Mouse (Mus musculus): ENCODE results near the gene Rbm19. TPM values are rescaled to one million over a fixed set of nuclear protein-coding genes. Genes with fewer than 3 reads are reported as not detected.
"Not testable (repeated sequence)": the region's sequence is repeated elsewhere in the genome, so short reads cannot be mapped to it uniquely, and the experiment has no call there.

The Rbm19 gene
- polyA plus RNA-seq, 1 experiment from 2014 or later = 20.2 TPM

DNA sequence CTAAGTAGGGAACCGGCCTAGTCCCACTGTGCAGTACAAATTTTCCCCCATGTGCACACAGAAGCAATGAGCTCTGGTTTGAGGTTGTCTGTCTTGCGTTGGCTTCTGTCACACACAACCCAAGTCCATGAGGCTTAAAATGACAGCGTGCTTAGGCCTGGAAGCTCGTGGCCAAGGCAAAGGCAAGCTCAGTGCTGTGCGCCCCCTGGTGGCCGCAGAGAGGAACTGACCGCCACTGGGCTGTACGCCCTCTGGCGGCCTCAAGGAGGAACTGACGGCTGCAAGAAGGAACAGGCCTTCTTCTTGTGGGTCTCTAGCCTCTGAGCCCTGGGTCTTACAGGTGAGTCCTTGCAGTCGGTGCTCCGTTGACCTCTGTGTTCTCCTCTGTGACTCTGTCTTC lies 13.5 kb upstream of the Rbm19 start:
- DNase-seq (ENCODE audit: low spot score) (peak; percentile 80), ATAC-seq (ENCODE audit: low FRiP score) (no peak)
- Histone ChIP-seq H3K9ac (no peak overlapping the region), H3K27me3 (ENCODE audit: control insufficient read depth, insufficient read depth, low read length) (no peaks in the 10 kb centered on the region), H3K4me3 (replicated peaks; ENCODE audit: low read length) (no peak overlapping the region), H3K36me3 (replicated peaks; ENCODE audit: control insufficient read depth, insufficient read depth) (no peaks in the 10 kb centered on the region), H3K4me2 (replicated peaks) (no peak overlapping the region), H3K4me1 (replicated peaks; ENCODE audit: control insufficient read depth, insufficient read depth, low read length) (no peaks in the 10 kb centered on the region), H3K27ac (no peak overlapping the region), H3K9me3 (ENCODE audit: control insufficient read depth, low read length) (no peaks in the 10 kb centered on the region)
- 20% methylated on average over 12 of the region's 12 CpGs for WGBS

DNA sequence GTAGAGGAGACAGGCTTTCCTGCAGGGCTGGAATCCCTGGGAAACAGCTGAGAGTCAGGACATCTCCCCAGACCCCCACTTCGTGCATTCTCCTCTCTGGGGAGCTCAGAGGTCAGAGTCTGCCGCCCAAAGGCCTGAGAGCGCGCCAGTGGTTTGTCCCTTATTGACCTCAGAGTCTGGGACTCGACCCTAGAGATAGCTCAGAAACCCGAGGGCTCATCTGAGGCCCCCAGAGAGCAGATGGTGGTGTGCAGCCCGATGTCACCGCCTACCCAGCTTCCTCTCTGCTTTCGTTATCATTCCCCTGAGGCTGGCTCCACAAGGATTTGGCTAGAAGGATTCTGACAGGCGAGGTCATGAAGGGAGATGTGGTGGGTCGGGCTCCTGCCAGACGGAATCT lies 12.8 kb upstream of the Rbm19 start:
- no peaks in the 10 kb centered on the region for H3K36me3 ChIP-seq (replicated peaks; ENCODE audit: control insufficient read depth, insufficient read depth)
- peaks cover 3% of the 10 kb centered on the region; the same call in 1 of the 2 replicates for H3K27me3 ChIP-seq (ENCODE audit: control insufficient read depth, insufficient read depth, low read length)
- no peak overlapping the region for H3K4me3 ChIP-seq (replicated peaks; ENCODE audit: low read length)
- no peak overlapping the region for H3K4me2 ChIP-seq (replicated peaks)
- 67% methylated on average over 12 of the region's 12 CpGs for WGBS
- DNase-seq (ENCODE audit: low spot score) = no peak
- H3K9ac ChIP-seq = no peak overlapping the region
- H3K27ac ChIP-seq = no peak overlapping the region
- H3K9me3 ChIP-seq (ENCODE audit: control insufficient read depth, low read length) = no peaks in the 10 kb centered on the region
- ATAC-seq (ENCODE audit: low FRiP score) = no peak
- H3K4me1 ChIP-seq (replicated peaks; ENCODE audit: control insufficient read depth, insufficient read depth, low read length) = no peaks in the 10 kb centered on the region

DNA sequence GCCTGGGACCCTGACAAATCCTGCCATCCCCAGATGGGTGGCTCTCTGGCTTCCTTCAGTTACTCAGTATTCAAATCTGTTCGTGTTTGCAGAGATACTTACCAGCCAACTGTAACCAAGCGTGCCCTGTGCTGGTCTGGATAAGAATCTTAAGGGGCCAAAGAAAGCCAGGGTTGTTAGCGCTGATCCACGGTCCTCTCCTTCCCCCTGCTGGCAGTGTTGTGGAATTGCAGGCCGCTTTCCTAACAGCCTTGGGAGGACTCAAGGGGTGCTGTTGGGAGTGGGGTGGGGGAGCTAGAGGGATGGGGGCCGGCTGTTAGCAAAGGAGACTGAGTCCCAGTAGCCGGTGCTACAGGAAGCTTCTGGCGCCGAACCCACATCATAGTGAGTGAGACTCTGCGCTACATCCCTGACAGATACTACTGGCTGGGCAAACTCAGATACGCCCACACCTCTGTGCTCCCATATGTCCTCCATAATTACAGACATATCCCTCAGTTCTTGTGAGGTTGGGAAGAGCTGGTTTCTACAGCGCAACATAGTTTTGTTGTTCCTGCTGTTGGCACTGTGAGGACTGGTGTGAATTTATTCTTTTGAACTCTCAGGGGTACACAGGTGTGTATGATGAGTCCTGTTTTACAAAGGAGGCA lies 9.7 kb upstream of the Rbm19 start:
- no peak overlapping the region for H3K4me3 ChIP-seq (replicated peaks; ENCODE audit: low read length)
- H3K27me3 ChIP-seq (ENCODE audit: control insufficient read depth, insufficient read depth, low read length) = peaks cover 3% of the 10 kb centered on the region; the same call in 1 of the 2 replicates
- H3K36me3 ChIP-seq (replicated peaks; ENCODE audit: control insufficient read depth, insufficient read depth) = no peaks in the 10 kb centered on the region
- H3K9ac ChIP-seq = no peak overlapping the region
- WGBS = 33% methylated on average over 12 of the region's 12 CpGs
- no peak overlapping the region for H3K4me2 ChIP-seq (replicated peaks)
- no peaks in the 10 kb centered on the region for H3K9me3 ChIP-seq (ENCODE audit: control insufficient read depth, low read length)
- H3K27ac ChIP-seq = no peak overlapping the region
- no peak for ATAC-seq (ENCODE audit: low FRiP score)
- no peaks in the 10 kb centered on the region for H3K4me1 ChIP-seq (replicated peaks; ENCODE audit: control insufficient read depth, insufficient read depth, low read length)
- peak; percentile 49 for DNase-seq (ENCODE audit: low spot score)

DNA sequence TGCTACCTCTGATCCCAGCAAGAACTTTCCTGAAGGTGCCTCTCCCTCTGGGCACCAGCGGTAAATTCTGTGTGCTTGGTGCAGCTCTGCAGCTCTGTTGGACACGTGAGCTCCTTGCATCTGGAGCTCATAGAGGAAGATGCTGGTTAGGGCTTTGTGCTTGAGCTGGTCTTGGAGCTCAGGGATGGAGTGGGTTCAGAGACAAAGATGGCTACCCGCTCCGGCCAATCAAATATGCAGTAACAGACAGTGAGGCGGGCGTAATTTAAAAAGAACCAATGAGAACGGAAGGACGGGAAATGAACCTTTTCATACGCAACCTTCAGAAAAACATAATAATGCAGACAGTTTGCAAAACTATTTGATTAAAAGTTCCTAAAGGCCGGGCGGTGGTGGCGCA lies 1.9 kb upstream of the Rbm19 start:
- no peaks in the 10 kb centered on the region for H3K9me3 ChIP-seq (ENCODE audit: control insufficient read depth, low read length)
- 80% methylated on average over 12 of the region's 12 CpGs for WGBS
- no peak overlapping the region for H3K9ac ChIP-seq
- H3K4me3 ChIP-seq (replicated peaks; ENCODE audit: low read length) = no peak overlapping the region
- no peaks in the 10 kb centered on the region for H3K27me3 ChIP-seq (ENCODE audit: control insufficient read depth, insufficient read depth, low read length)
- H3K4me1 ChIP-seq (replicated peaks; ENCODE audit: control insufficient read depth, insufficient read depth, low read length) = peaks cover 4% of the 10 kb centered on the region; the same call in 1 of the 2 replicates
- ATAC-seq (ENCODE audit: low FRiP score) (no peak), DNase-seq (ENCODE audit: low spot score) (no peak)
- H3K27ac ChIP-seq = no peak overlapping the region
- peaks cover 7% of the 10 kb centered on the region for H3K36me3 ChIP-seq (replicated peaks; ENCODE audit: control insufficient read depth, insufficient read depth)
- no peak overlapping the region for H3K4me2 ChIP-seq (replicated peaks)

DNA sequence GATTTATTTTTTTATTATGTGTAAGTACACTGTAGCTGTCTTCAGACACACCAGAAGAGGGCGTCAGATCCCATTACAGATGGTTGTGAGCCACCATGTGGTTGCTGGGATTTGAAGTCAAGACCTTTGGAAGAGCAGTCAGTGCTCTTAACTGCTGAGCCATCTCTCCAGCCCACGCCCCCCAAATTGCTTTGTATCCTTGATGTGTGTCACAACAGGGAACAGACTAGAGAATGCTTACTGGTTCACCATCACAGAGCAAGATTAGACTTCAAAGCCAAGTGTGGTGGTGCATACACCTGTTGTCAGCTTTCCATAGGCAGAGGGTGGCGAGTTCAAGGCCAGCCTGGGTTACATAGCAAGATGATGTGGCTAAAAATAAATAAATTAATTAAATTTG lies 896 bp downstream of the Rbm19 start:
- DNase-seq (ENCODE audit: low spot score); ATAC-seq (ENCODE audit: low FRiP score); H3K27ac ChIP-seq; H3K9ac ChIP-seq; H3K27me3 ChIP-seq (ENCODE audit: control insufficient read depth, insufficient read depth, low read length); H3K9me3 ChIP-seq (ENCODE audit: control insufficient read depth, low read length); H3K4me1 ChIP-seq (replicated peaks; ENCODE audit: control insufficient read depth, insufficient read depth, low read length): not testable (repeated sequence)
- H3K4me2 ChIP-seq (replicated peaks) = peak overlapping the region; percentile 91
- peak overlapping the region; percentile 86 for H3K4me3 ChIP-seq (replicated peaks; ENCODE audit: low read length)
- 57% methylated on average over 3 of the region's 3 CpGs for WGBS
- H3K36me3 ChIP-seq (replicated peaks; ENCODE audit: control insufficient read depth, insufficient read depth) = peaks cover 35% of the 10 kb centered on the region

DNA sequence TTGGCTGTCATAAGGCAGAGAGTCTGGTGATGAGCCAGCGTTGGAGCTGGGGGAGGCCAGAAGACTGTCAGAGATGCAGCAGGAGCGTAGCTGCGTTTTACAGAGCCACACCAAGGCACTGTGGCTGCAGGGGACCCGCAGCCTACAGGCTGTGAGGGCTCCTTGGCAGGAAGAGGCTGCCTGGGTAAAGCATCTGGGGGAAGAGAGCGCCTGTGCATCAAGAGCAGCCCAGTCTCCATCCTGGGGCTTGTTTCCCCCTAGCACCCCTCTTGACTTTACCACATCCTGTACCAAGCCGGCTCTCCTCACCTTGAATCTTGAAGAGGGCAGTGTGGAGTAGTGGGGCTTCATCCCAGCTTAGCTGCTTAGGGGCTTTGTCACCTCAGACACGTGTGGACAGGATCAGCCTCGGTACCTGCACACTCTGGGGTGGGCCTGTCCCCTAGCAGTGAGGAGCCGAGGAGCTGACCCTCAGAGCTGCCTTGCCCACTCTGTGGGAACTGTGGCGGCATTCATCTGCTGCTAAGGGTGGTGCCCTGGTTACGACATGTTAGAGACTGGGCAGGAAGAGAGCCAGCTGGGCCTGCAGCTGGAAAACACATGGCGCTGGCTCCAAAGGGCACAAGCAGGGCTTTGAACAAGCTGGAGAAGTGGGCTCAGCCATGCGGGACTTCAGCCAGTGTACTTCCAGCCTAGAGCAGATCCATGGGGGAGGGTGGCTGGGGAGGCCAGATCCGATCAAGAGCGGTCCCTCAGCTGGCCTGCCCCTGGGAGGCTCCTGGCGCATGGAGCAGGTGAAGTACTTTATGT lies 8.8 kb downstream of the Rbm19 start:
- Histone ChIP-seq H3K4me2 (replicated peaks) (no peak overlapping the region), H3K4me3 (replicated peaks; ENCODE audit: low read length) (no peak overlapping the region), H3K9me3 (ENCODE audit: control insufficient read depth, low read length) (no peaks in the 10 kb centered on the region), H3K4me1 (replicated peaks; ENCODE audit: control insufficient read depth, insufficient read depth, low read length) (no peaks in the 10 kb centered on the region), H3K27me3 (ENCODE audit: control insufficient read depth, insufficient read depth, low read length) (no peaks in the 10 kb centered on the region), H3K9ac (no peak overlapping the region), H3K27ac (no peak overlapping the region), H3K36me3 (replicated peaks; ENCODE audit: control insufficient read depth, insufficient read depth) (peaks cover 87% of the 10 kb centered on the region)
- 91% methylated on average over 16 of the region's 16 CpGs for WGBS
- DNase-seq (ENCODE audit: low spot score) (no peak), ATAC-seq (ENCODE audit: low FRiP score) (no peak)

DNA sequence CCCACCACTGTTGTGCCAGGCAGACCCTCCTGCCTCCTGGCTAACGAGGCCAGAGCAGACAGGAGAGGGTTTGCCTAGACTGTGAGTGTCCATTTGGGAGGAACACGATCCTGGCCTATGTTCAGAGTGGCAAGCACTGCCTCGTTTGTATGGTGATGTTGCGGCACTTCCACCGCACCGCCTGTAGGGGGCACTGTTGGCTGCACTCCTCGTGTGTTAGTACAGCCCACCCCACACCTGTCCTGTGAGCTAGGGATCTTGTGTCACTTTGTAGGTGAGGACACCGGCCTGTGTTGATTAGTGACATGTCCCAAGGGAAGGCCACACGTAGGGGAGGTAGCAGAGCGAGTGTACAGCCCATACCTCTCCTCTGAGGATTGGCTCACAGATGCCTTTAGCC lies 11.4 kb downstream of the Rbm19 start:
- Histone ChIP-seq H3K9me3 (ENCODE audit: control insufficient read depth, low read length) (no peaks in the 10 kb centered on the region), H3K27me3 (ENCODE audit: control insufficient read depth, insufficient read depth, low read length) (no peaks in the 10 kb centered on the region), H3K36me3 (replicated peaks; ENCODE audit: control insufficient read depth, insufficient read depth) (peaks cover 70% of the 10 kb centered on the region), H3K27ac (no peak overlapping the region), H3K4me2 (replicated peaks) (no peak overlapping the region), H3K9ac (no peak overlapping the region), H3K4me3 (replicated peaks; ENCODE audit: low read length) (no peak overlapping the region), H3K4me1 (replicated peaks; ENCODE audit: control insufficient read depth, insufficient read depth, low read length) (no peaks in the 10 kb centered on the region)
- WGBS = 52% methylated on average over 10 of the region's 10 CpGs
- ATAC-seq (ENCODE audit: low FRiP score) (no peak; the same call in 1 of the 2 replicates), DNase-seq (ENCODE audit: low spot score) (peak; percentile 42)

DNA sequence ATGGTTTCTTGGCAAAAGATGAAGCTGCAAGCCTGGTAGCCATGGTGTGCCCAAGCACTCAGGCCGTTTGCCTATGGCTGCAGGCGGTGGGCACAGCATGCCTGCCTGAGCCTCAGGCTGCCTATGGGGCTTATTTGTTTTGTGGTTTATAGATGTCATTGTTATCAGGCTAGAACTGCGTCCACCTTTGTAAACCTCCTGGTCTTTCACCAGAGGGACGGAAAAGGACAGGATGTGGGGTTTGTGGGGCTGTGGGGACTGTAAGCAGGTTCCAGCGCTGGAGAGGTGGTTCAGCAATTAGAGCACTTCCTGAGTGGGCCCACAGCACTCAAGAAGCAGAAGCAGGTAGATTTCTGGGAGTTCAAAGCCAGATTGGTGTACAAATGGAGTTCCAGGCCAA lies 12.2 kb downstream of the Rbm19 start:
- no peaks in the 10 kb centered on the region for H3K27me3 ChIP-seq (ENCODE audit: control insufficient read depth, insufficient read depth, low read length)
- peaks cover 62% of the 10 kb centered on the region for H3K36me3 ChIP-seq (replicated peaks; ENCODE audit: control insufficient read depth, insufficient read depth)
- no peak overlapping the region for H3K4me3 ChIP-seq (replicated peaks; ENCODE audit: low read length)
- H3K27ac ChIP-seq = no peak overlapping the region
- no peak overlapping the region for H3K9ac ChIP-seq
- H3K4me2 ChIP-seq (replicated peaks) = no peak overlapping the region
- 88% methylated on average over 5 of the region's 5 CpGs for WGBS
- no peaks in the 10 kb centered on the region for H3K4me1 ChIP-seq (replicated peaks; ENCODE audit: control insufficient read depth, insufficient read depth, low read length)
- ATAC-seq (ENCODE audit: low FRiP score) = no peak
- H3K9me3 ChIP-seq (ENCODE audit: control insufficient read depth, low read length) = no peaks in the 10 kb centered on the region
- DNase-seq (ENCODE audit: low spot score) = no peak

DNA sequence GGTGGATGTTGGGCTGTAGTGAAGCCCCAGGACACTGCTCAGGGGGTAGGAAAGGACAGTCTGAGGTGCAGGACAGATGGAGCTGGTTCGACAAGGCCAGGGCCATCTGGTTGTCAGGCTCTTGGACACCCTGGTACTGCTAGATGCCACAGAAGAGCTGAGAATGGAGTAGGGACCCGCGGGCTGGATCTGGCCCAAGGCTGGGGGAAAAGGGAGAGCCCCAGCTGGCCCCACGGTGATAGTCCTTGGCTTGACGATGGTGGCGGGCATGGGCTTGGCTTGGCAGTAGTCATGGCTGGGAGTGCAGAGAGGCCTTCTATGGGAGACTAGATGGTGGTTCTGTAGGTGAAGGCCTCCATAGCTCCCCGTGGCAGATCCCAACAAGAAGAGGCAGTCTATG lies 12.8 kb downstream of the Rbm19 start:
- Histone ChIP-seq H3K27me3 (ENCODE audit: control insufficient read depth, insufficient read depth, low read length) (no peaks in the 10 kb centered on the region), H3K9me3 (ENCODE audit: control insufficient read depth, low read length) (no peaks in the 10 kb centered on the region), H3K27ac (no peak overlapping the region), H3K4me1 (replicated peaks; ENCODE audit: control insufficient read depth, insufficient read depth, low read length) (no peaks in the 10 kb centered on the region), H3K36me3 (replicated peaks; ENCODE audit: control insufficient read depth, insufficient read depth) (peaks cover 57% of the 10 kb centered on the region), H3K9ac (no peak overlapping the region), H3K4me3 (replicated peaks; ENCODE audit: low read length) (no peak overlapping the region), H3K4me2 (replicated peaks) (no peak overlapping the region)
- 93% methylated on average over 7 of the region's 7 CpGs for WGBS
- ATAC-seq (ENCODE audit: low FRiP score) (no peak), DNase-seq (ENCODE audit: low spot score) (no peak)
